Mouse (Mus musculus): ENCODE measurements at regions not wholly inside any gene's neighbourhood (a gene's known extent, or its start where the extent isn't known, plus 50 kb on each side); places are given as distances from the start of the nearest gene placed in this dataset.
"Not testable (repeated sequence)": the region's sequence is repeated elsewhere in the genome, so short reads cannot be mapped to it uniquely, and the experiment has no call there.

DNA sequence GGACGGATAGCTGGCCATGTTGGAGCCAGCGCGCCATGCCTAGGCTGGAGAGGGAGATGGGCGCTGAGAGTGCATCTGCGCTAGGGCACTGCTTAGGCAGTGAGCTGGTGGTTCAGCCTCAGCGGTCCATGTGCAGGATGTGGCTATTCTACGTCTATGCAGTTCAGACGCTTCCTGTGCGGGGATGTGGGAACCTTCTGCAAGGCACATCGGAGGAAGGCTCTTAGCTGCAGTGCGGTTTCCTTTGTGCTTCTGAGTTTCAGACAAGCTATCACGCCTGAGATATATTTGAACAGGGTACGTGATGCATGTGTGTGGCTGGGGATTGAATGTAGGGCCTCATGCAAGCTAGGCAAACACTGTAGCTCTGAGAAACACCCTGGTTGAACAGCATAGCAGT, 54.4 kb upstream of the Lrpprc start:
- Histone ChIP-seq H3K9me3 (ENCODE audit: control insufficient read depth, low read length) (no peaks in the 10 kb centered on the region), H3K4me3 (replicated peaks) (no peak overlapping the region), H3K4me1 (ENCODE audit: control insufficient read depth) (no peaks in the 10 kb centered on the region), H3K36me3 (ENCODE audit: control insufficient read depth) (no peaks in the 10 kb centered on the region), H3K27me3 (ENCODE audit: control insufficient read depth) (peaks cover 6% of the 10 kb centered on the region)
- TF ChIP-seq GATA1 (IDR thresholded peaks at IDR 0.05; ENCODE audit: low read length) (no peak), TAL1 (IDR thresholded peaks at IDR 0.05; ENCODE audit: low read length) (no peak)

DNA sequence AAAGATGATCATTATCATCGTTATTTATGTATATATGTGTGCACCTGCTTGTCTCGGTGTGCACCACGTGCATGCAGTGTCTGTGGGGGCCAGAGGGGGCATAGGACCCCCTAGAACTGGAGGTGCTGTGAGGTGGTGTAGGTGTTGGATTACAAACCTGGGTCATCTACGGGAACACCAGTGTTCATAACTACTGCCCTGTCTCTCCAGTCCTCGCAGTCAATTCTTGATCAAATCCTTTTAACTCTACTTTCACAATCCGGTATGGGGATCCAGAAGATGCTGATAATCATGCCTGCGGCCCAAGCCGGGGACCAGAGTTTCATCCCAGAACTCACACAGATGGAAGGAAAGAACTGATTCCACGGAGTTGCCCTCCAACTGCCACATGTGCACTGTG, 55.6 kb upstream of the Lrpprc start:
- no peak overlapping the region for H3K4me3 ChIP-seq (replicated peaks)
- TF ChIP-seq GATA1 (IDR thresholded peaks at IDR 0.05; ENCODE audit: low read length) (no peak), TAL1 (IDR thresholded peaks at IDR 0.05; ENCODE audit: low read length) (no peak)
- peaks cover 6% of the 10 kb centered on the region for H3K27me3 ChIP-seq (ENCODE audit: control insufficient read depth)
- H3K4me1 ChIP-seq (ENCODE audit: control insufficient read depth) = no peaks in the 10 kb centered on the region
- no peaks in the 10 kb centered on the region for H3K9me3 ChIP-seq (ENCODE audit: control insufficient read depth, low read length)
- no peaks in the 10 kb centered on the region for H3K36me3 ChIP-seq (ENCODE audit: control insufficient read depth)

GRCm38 (mm10) chr17:84848385-84849030, 57.9 kb upstream of the Lrpprc start:
- Histone ChIP-seq H3K36me3 (ENCODE audit: control insufficient read depth) (no peaks in the 10 kb centered on the region), H3K27me3 (ENCODE audit: control insufficient read depth) (peaks cover 6% of the 10 kb centered on the region), H3K4me3 (replicated peaks) (no peak overlapping the region), H3K4me1 (ENCODE audit: control insufficient read depth) (no peaks in the 10 kb centered on the region), H3K9me3 (ENCODE audit: control insufficient read depth, low read length) (no peaks in the 10 kb centered on the region)
- TF ChIP-seq GATA1 (IDR thresholded peaks at IDR 0.05; ENCODE audit: low read length) (no peak), TAL1 (IDR thresholded peaks at IDR 0.05; ENCODE audit: low read length) (no peak)

GRCm38 (mm10) chr17:84849031-84849405, 58.4 kb upstream of the Lrpprc start:
- Histone ChIP-seq H3K4me1 (ENCODE audit: control insufficient read depth) (no peaks in the 10 kb centered on the region), H3K27me3 (ENCODE audit: control insufficient read depth) (peaks cover 6% of the 10 kb centered on the region), H3K4me3 (replicated peaks) (no peak overlapping the region), H3K9me3 (ENCODE audit: control insufficient read depth, low read length) (no peaks in the 10 kb centered on the region), H3K36me3 (ENCODE audit: control insufficient read depth) (no peaks in the 10 kb centered on the region)
- TF ChIP-seq TAL1 (IDR thresholded peaks at IDR 0.05; ENCODE audit: low read length) (no peak), GATA1 (IDR thresholded peaks at IDR 0.05; ENCODE audit: low read length) (no peak)

- TF ChIP-seq GATA1 (IDR thresholded peaks at IDR 0.05; ENCODE audit: low read length) = no peak
- TF ChIP-seq TAL1 (IDR thresholded peaks at IDR 0.05; ENCODE audit: low read length) = no peak
- no peaks in the 10 kb centered on the region for H3K27me3 ChIP-seq (ENCODE audit: control insufficient read depth)
- no peak overlapping the region for H3K4me3 ChIP-seq (replicated peaks)
- H3K9me3 ChIP-seq (ENCODE audit: control insufficient read depth, low read length) = no peaks in the 10 kb centered on the region
- H3K36me3 ChIP-seq (ENCODE audit: control insufficient read depth) = no peaks in the 10 kb centered on the region
- no peaks in the 10 kb centered on the region for H3K4me1 ChIP-seq (ENCODE audit: control insufficient read depth)
Measured at GRCm38 (mm10) chr17:84850464-84850863, 59.9 kb upstream of the Lrpprc start.

DNA sequence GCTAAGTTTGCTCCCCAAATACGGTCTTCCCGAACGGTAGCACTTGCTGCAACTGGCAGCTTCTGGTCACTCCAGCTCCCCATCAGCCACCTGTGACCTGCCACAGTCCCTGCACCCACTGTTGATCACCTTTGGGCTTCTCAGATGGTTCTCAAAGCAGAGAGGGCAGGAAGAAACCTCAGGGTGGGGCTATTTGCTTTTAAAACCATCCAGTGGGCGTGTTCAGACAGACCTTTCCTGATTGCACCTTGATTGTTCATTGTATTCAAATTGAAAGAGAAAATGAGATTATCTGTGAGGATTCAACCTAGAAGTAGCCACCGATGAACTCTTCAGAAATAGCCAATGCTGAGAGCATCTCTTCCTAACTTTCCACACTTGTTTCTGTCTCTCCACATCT, 60.3 kb upstream of the Lrpprc start:
- Histone ChIP-seq H3K4me1 (ENCODE audit: control insufficient read depth) (no peaks in the 10 kb centered on the region), H3K4me3 (replicated peaks) (no peak overlapping the region), H3K36me3 (ENCODE audit: control insufficient read depth) (no peaks in the 10 kb centered on the region), H3K9me3 (ENCODE audit: control insufficient read depth, low read length) (no peaks in the 10 kb centered on the region), H3K27me3 (ENCODE audit: control insufficient read depth) (no peaks in the 10 kb centered on the region)
- TF ChIP-seq TAL1 (IDR thresholded peaks at IDR 0.05; ENCODE audit: low read length) (no peak), GATA1 (IDR thresholded peaks at IDR 0.05; ENCODE audit: low read length) (no peak)

- Histone ChIP-seq H3K9me3 (ENCODE audit: control insufficient read depth, low read length) (no peaks in the 10 kb centered on the region), H3K27me3 (ENCODE audit: control insufficient read depth) (peaks cover 4% of the 10 kb centered on the region; the same call in 1 of the 2 replicates), H3K4me3 (replicated peaks) (no peak overlapping the region), H3K36me3 (ENCODE audit: control insufficient read depth) (no peaks in the 10 kb centered on the region), H3K4me1 (ENCODE audit: control insufficient read depth) (no peaks in the 10 kb centered on the region)
- no peak for TF ChIP-seq TAL1 (IDR thresholded peaks at IDR 0.05; ENCODE audit: low read length)
Measured at GRCm38 (mm10) chr17:84856971-84857370, 66.4 kb upstream of the Lrpprc start.

- Histone ChIP-seq H3K4me3 (replicated peaks) (no peak overlapping the region), H3K4me1 (ENCODE audit: control insufficient read depth) (no peaks in the 10 kb centered on the region), H3K27me3 (ENCODE audit: control insufficient read depth) (peaks cover 4% of the 10 kb centered on the region; the same call in 1 of the 2 replicates), H3K9me3 (ENCODE audit: control insufficient read depth, low read length) (no peaks in the 10 kb centered on the region), H3K36me3 (ENCODE audit: control insufficient read depth) (no peaks in the 10 kb centered on the region)
- no peak for TF ChIP-seq TAL1 (IDR thresholded peaks at IDR 0.05; ENCODE audit: low read length)
- no peak for TF ChIP-seq GATA1 (IDR thresholded peaks at IDR 0.05; ENCODE audit: low read length)
Measured at GRCm38 (mm10) chr17:84858830-84859229, 68.2 kb upstream of the Lrpprc start.

GRCm38 (mm10) chr17:84859916-84860315, 69.3 kb upstream of the Lrpprc start:
- H3K4me3 ChIP-seq (replicated peaks) = no peak overlapping the region

DNA sequence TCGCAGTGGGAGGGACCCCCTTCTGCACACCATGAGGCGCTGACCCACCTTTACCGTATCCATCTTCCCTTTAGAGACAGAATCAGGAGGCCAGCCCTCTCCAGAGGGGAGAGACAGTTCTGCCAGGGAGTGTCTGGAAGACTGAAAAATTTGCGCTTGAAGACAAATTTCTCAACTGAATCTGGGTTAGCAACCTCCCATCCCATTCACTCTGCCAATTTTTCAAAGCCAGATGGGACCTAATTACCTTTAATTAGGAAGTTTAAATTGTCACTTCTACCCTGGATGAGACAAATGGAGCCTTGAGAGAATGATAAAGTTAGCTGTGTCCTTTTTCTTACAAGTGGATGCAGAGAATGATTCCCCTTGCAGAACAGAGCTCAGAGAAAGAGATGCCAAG, 70.2 kb upstream of the Lrpprc start:
- no peak overlapping the region for H3K4me3 ChIP-seq (replicated peaks)
- peaks cover 4% of the 10 kb centered on the region; the same call in 1 of the 2 replicates for H3K27me3 ChIP-seq (ENCODE audit: control insufficient read depth)
- H3K36me3 ChIP-seq (ENCODE audit: control insufficient read depth) = no peaks in the 10 kb centered on the region
- TF ChIP-seq TAL1 (IDR thresholded peaks at IDR 0.05; ENCODE audit: low read length) (no peak), GATA1 (IDR thresholded peaks at IDR 0.05; ENCODE audit: low read length) (no peak)
- no peaks in the 10 kb centered on the region for H3K4me1 ChIP-seq (ENCODE audit: control insufficient read depth)
- no peaks in the 10 kb centered on the region for H3K9me3 ChIP-seq (ENCODE audit: control insufficient read depth, low read length)

More at GRCm38 (mm10) chr17:84859916-84860315, 69.3 kb upstream of the Lrpprc start:
- no peaks in the 10 kb centered on the region for H3K36me3 ChIP-seq (ENCODE audit: control insufficient read depth)
- H3K9me3 ChIP-seq (ENCODE audit: control insufficient read depth, low read length) = no peaks in the 10 kb centered on the region
- H3K27me3 ChIP-seq (ENCODE audit: control insufficient read depth) = peaks cover 4% of the 10 kb centered on the region; the same call in 1 of the 2 replicates
- no peaks in the 10 kb centered on the region for H3K4me1 ChIP-seq (ENCODE audit: control insufficient read depth)
- TF ChIP-seq GATA1 (IDR thresholded peaks at IDR 0.05; ENCODE audit: low read length) (no peak), TAL1 (IDR thresholded peaks at IDR 0.05; ENCODE audit: low read length) (no peak)

- not testable (repeated sequence) for H3K9me3 ChIP-seq (ENCODE audit: control insufficient read depth, low read length); H3K4me1 ChIP-seq (ENCODE audit: control insufficient read depth); H3K4me3 ChIP-seq (replicated peaks); H3K27me3 ChIP-seq (ENCODE audit: control insufficient read depth); H3K36me3 ChIP-seq (ENCODE audit: control insufficient read depth)
Measured at GRCm38 (mm10) chr17:84864231-84864630, 73.6 kb upstream of the Lrpprc start.

Data from erythroblast, embryonic 14.5 days (primary cell).